Mouse (Mus musculus): ENCODE data around the gene Creg1. TPM values are rescaled to one million over a fixed set of nuclear protein-coding genes. Genes with fewer than 3 reads are reported as not detected.
"Not testable (repeated sequence)": the region's sequence is repeated elsewhere in the genome, so short reads cannot be mapped to it uniquely, and the experiment has no call there.

Gene Creg1
- polyA plus RNA-seq, 1 experiment from 2014 or later, result 34.3 TPM

- peaks cover 34% of the 10 kb centered on the region for H3K27me3 ChIP-seq (ENCODE audit: poor library complexity, severe bottlenecking)
- H3K9me3 ChIP-seq, result no peaks in the 10 kb centered on the region; the same call in 1 of the 2 replicates
- WGBS, result 80% methylated on average over 3 of the region's 3 CpGs
- no peak for DNase-seq (ENCODE audit: extremely low spot score, low spot score)
- H3K4me3 ChIP-seq, result no peak overlapping the region
- peaks cover 32% of the 10 kb centered on the region for H3K4me1 ChIP-seq
- H3K27ac ChIP-seq, result no peak overlapping the region
- no peaks in the 10 kb centered on the region for H3K36me3 ChIP-seq (replicated peaks)
Observed at GRCm38 (mm10) chr1:165761522-165762305, 1.8 kb upstream of the Creg1 start.

GRCm38 (mm10) chr1:165762498-165762897, 1.0 kb upstream of the Creg1 start:
- WGBS, result 73% methylated on average over 2 of the region's 2 CpGs
- Histone ChIP-seq H3K27me3 (ENCODE audit: poor library complexity, severe bottlenecking) (peaks cover 42% of the 10 kb centered on the region), H3K4me1 (peaks cover 32% of the 10 kb centered on the region)
- H3K27ac ChIP-seq; H3K36me3 ChIP-seq (replicated peaks); DNase-seq (ENCODE audit: extremely low spot score, low spot score); H3K9me3 ChIP-seq; H3K4me3 ChIP-seq: not testable (repeated sequence)

- Histone ChIP-seq H3K36me3 (replicated peaks) (no peaks in the 10 kb centered on the region), H3K27ac (0 out of 2 replicates have a peak overlapping the region, but pooled peaks have one; percentile 5), H3K4me3 (peak overlapping the region; percentile 73), H3K4me1 (peaks cover 32% of the 10 kb centered on the region), H3K9me3 (no peaks in the 10 kb centered on the region; the same call in 1 of the 2 replicates), H3K27me3 (ENCODE audit: poor library complexity, severe bottlenecking) (peaks cover 47% of the 10 kb centered on the region)
- 35% methylated on average over 14 of the region's 14 CpGs for WGBS
- no peak for DNase-seq (ENCODE audit: extremely low spot score, low spot score)
Observed at GRCm38 (mm10) chr1:165762914-165763634, 472 bp upstream of the Creg1 start.

- H3K4me1 ChIP-seq, result peaks cover 35% of the 10 kb centered on the region
- no peak overlapping the region for H3K27ac ChIP-seq
- peaks cover 50% of the 10 kb centered on the region for H3K27me3 ChIP-seq (ENCODE audit: poor library complexity, severe bottlenecking)
- H3K4me3 ChIP-seq, result peak overlapping the region; percentile 73
- H3K9me3 ChIP-seq, result no peaks in the 10 kb centered on the region; the same call in 1 of the 2 replicates
- no peaks in the 10 kb centered on the region for H3K36me3 ChIP-seq (replicated peaks)
- 50% methylated on average over 9 of the region's 9 CpGs for WGBS
- DNase-seq (ENCODE audit: extremely low spot score, low spot score), result no peak
Observed at GRCm38 (mm10) chr1:165764571-165764970, 1.0 kb downstream of the Creg1 start.

GRCm38 (mm10) chr1:165765041-165765440, 1.5 kb downstream of the Creg1 start:
- H3K36me3 ChIP-seq (replicated peaks), result no peaks in the 10 kb centered on the region
- 81% methylated on average over 11 of the region's 11 CpGs for WGBS
- H3K27me3 ChIP-seq (ENCODE audit: poor library complexity, severe bottlenecking), result peaks cover 50% of the 10 kb centered on the region
- H3K4me1 ChIP-seq, result peaks cover 35% of the 10 kb centered on the region
- peak overlapping the region; percentile 73 for H3K4me3 ChIP-seq
- no peaks in the 10 kb centered on the region; the same call in 1 of the 2 replicates for H3K9me3 ChIP-seq
- H3K27ac ChIP-seq, result no peak overlapping the region
- no peak for DNase-seq (ENCODE audit: extremely low spot score, low spot score)

- WGBS, result 84% methylated on average over 17 of the region's 17 CpGs
- DNase-seq (ENCODE audit: extremely low spot score, low spot score), result no peak
- peak overlapping the region; percentile 73; the same call in 1 of the 2 replicates for H3K4me3 ChIP-seq
- H3K9me3 ChIP-seq, result no peaks in the 10 kb centered on the region; the same call in 1 of the 2 replicates
- peaks cover 35% of the 10 kb centered on the region for H3K4me1 ChIP-seq
- no peaks in the 10 kb centered on the region; the same call in 1 of the 2 replicates for H3K36me3 ChIP-seq (replicated peaks)
- peak overlapping the region; percentile 51; the same call in 1 of the 2 replicates for H3K27ac ChIP-seq
- peaks cover 50% of the 10 kb centered on the region for H3K27me3 ChIP-seq (ENCODE audit: poor library complexity, severe bottlenecking)
Observed at GRCm38 (mm10) chr1:165765651-165766294, 2.2 kb downstream of the Creg1 start.

GRCm38 (mm10) chr1:165766295-165766890, 2.8 kb downstream of the Creg1 start:
- Histone ChIP-seq H3K36me3 (replicated peaks) (no peaks in the 10 kb centered on the region; the same call in 1 of the 2 replicates), H3K4me1 (peaks cover 41% of the 10 kb centered on the region), H3K4me3 (no peak overlapping the region), H3K9me3 (no peaks in the 10 kb centered on the region; the same call in 1 of the 2 replicates), H3K27me3 (ENCODE audit: poor library complexity, severe bottlenecking) (peaks cover 50% of the 10 kb centered on the region), H3K27ac (0 out of 2 replicates have a peak overlapping the region, but pooled peaks have one; percentile 51)
- WGBS, result 90% methylated on average over 7 of the region's 7 CpGs
- DNase-seq (ENCODE audit: extremely low spot score, low spot score), result no peak

GRCm38 (mm10) chr1:165768894-165769512, 5.5 kb downstream of the Creg1 start:
- DNase-seq (ENCODE audit: extremely low spot score, low spot score), result no peak
- peaks cover under 1% of the 10 kb centered on the region; the same call in 1 of the 2 replicates for H3K36me3 ChIP-seq (replicated peaks)
- 83% methylated on average over 9 of the region's 9 CpGs for WGBS
- H3K9me3 ChIP-seq, result no peaks in the 10 kb centered on the region; the same call in 1 of the 2 replicates
- no peak overlapping the region for H3K4me3 ChIP-seq
- H3K27ac ChIP-seq, result no peak overlapping the region
- peaks cover 43% of the 10 kb centered on the region for H3K27me3 ChIP-seq (ENCODE audit: poor library complexity, severe bottlenecking)
- peaks cover 43% of the 10 kb centered on the region for H3K4me1 ChIP-seq

- WGBS, result 87% methylated on average over 10 of the region's 10 CpGs
- H3K27ac ChIP-seq, result no peak overlapping the region
- H3K9me3 ChIP-seq, result no peaks in the 10 kb centered on the region; the same call in 1 of the 2 replicates
- H3K4me3 ChIP-seq, result no peak overlapping the region
- peaks cover 3% of the 10 kb centered on the region; the same call in 1 of the 2 replicates for H3K36me3 ChIP-seq (replicated peaks)
- no peak for DNase-seq (ENCODE audit: extremely low spot score, low spot score)
- H3K27me3 ChIP-seq (ENCODE audit: poor library complexity, severe bottlenecking), result peaks cover 35% of the 10 kb centered on the region
- peaks cover 30% of the 10 kb centered on the region for H3K4me1 ChIP-seq
Observed at GRCm38 (mm10) chr1:165770181-165770759, 6.7 kb downstream of the Creg1 start.

GRCm38 (mm10) chr1:165771491-165771897, 7.9 kb downstream of the Creg1 start:
- 2% methylated on average over 12 of the region's 12 CpGs for WGBS

GRCm38 (mm10) chr1:165771998-165772397, 8.5 kb downstream of the Creg1 start:
- WGBS, result 52% methylated on average over 9 of the region's 9 CpGs
- H3K9me3 ChIP-seq, result no peaks in the 10 kb centered on the region; the same call in 1 of the 2 replicates
- H3K36me3 ChIP-seq (replicated peaks), result peaks cover 3% of the 10 kb centered on the region; the same call in 1 of the 2 replicates
- H3K4me3 ChIP-seq, result no peak overlapping the region
- no peak for DNase-seq (ENCODE audit: extremely low spot score, low spot score)
- no peak overlapping the region for H3K27ac ChIP-seq
- peaks cover 35% of the 10 kb centered on the region for H3K4me1 ChIP-seq
- peaks cover 32% of the 10 kb centered on the region for H3K27me3 ChIP-seq (ENCODE audit: poor library complexity, severe bottlenecking)

More at GRCm38 (mm10) chr1:165771491-165771897, 7.9 kb downstream of the Creg1 start:
- no peaks in the 10 kb centered on the region; the same call in 1 of the 2 replicates for H3K9me3 ChIP-seq
- H3K36me3 ChIP-seq (replicated peaks), result peaks cover 3% of the 10 kb centered on the region; the same call in 1 of the 2 replicates
- H3K27me3 ChIP-seq (ENCODE audit: poor library complexity, severe bottlenecking), result peaks cover 32% of the 10 kb centered on the region
- H3K4me1 ChIP-seq, result peaks cover 30% of the 10 kb centered on the region
- DNase-seq (ENCODE audit: extremely low spot score, low spot score), result peak; percentile 83
- no peak overlapping the region for H3K4me3 ChIP-seq
- no peak overlapping the region for H3K27ac ChIP-seq

Data from forebrain, embryonic 10.5 days (tissue).